Mouse (Mus musculus) embryonic facial prominence, embryonic 11.5 days (tissue): ENCODE results near the gene Aebp1. TPM values are rescaled to one million over a fixed set of nuclear protein-coding genes. Genes with fewer than 3 reads are reported as not detected.

Experiments
- ATAC-seq: fragments of 200-750 bp; cut with Nextera tagmentation; replicated peaks from 2 replicates; pipeline ENCODE4 v1.8.0; 2017; ENCODE audit warnings: low read depth; ENCODE audit not compliant: insufficient number of reproducible peaks, low FRiP score, low TSS enrichment
- DNase-seq: peaks from one replicate; pipeline ENCODE4 v3.0.0-alpha.2; 2015; ENCODE audit warnings: low spot score
- H3K27ac ChIP-seq: fragments of 300-500 bp; sonication (generic); replicated peaks from 2 replicates; pipeline ENCODE4 v1.5.1; 2014; ENCODE audit warnings: mild to moderate bottlenecking, low read depth, low read length, control low read depth
- H3K27me3 ChIP-seq: fragments of 300-500 bp; sonication (generic); 2 replicates; pipeline ENCODE4 v1.6.1; 2014; ENCODE audit warnings: mild to moderate bottlenecking, low read length, moderate library complexity, mixed read lengths; ENCODE audit not compliant: control insufficient read depth, insufficient read depth
- H3K36me3 ChIP-seq: fragments of 300-500 bp; sonication (generic); replicated peaks from 2 replicates; pipeline ENCODE4 v1.6.1; 2014; ENCODE audit warnings: low read depth, mild to moderate bottlenecking, low read length, moderate library complexity, mixed read lengths; ENCODE audit not compliant: control insufficient read depth, insufficient read depth
- H3K4me1 ChIP-seq: fragments of 300-500 bp; sonication (generic); 2 replicates; pipeline ENCODE4 v1.6.1; 2014; ENCODE audit warnings: low read length, mixed read lengths; ENCODE audit not compliant: control insufficient read depth, insufficient read depth
- H3K4me2 ChIP-seq: fragments of 300-500 bp; sonication (generic); 2 replicates; pipeline ENCODE4 v1.6.1; 2014; ENCODE audit warnings: low read depth, mild to moderate bottlenecking, control low read depth, low read length, moderate library complexity
- H3K4me3 ChIP-seq: fragments of 300-500 bp; sonication (generic); 2 replicates; pipeline ENCODE4 v1.5.1; 2014; ENCODE audit warnings: low read depth, low read length, control low read depth
- H3K9ac ChIP-seq: fragments of 300-500 bp; sonication (generic); replicated peaks from 2 replicates; pipeline ENCODE4 v1.6.1; 2014; ENCODE audit warnings: mild to moderate bottlenecking, control low read depth, low read length
- H3K9me3 ChIP-seq: fragments of 300-500 bp; sonication (generic); replicated peaks from 2 replicates; pipeline ENCODE4 v1.6.1; 2016; ENCODE audit warnings: mild to moderate bottlenecking, low read length, inconsistent platforms, mixed read lengths; ENCODE audit not compliant: control insufficient read depth
- WGBS: fragments of 180-500 bp; shearing (Covaris S2); extraction: QIAGEN DNeasy Blood & Tissue Kit; methylation state at CpG from one replicate; pipeline ENCODE4 v1.1.7; 2014; 5-methylcytosine and 5-hydroxymethylcytosine counted together
- polyA plus RNA-seq: library from polyadenylated mRNA; unstranded; fragments of >200 nt; fragmentation: Nextera tagmentation; extraction: Ambion mirVana; gene quantifications from 2 replicates; pipeline ENCODE4 v1.2.1, GENCODE M21; 2014

Gene Aebp1
- polyA plus RNA-seq, 1 experiment from 2014 or later: 8.3 TPM

DNA sequence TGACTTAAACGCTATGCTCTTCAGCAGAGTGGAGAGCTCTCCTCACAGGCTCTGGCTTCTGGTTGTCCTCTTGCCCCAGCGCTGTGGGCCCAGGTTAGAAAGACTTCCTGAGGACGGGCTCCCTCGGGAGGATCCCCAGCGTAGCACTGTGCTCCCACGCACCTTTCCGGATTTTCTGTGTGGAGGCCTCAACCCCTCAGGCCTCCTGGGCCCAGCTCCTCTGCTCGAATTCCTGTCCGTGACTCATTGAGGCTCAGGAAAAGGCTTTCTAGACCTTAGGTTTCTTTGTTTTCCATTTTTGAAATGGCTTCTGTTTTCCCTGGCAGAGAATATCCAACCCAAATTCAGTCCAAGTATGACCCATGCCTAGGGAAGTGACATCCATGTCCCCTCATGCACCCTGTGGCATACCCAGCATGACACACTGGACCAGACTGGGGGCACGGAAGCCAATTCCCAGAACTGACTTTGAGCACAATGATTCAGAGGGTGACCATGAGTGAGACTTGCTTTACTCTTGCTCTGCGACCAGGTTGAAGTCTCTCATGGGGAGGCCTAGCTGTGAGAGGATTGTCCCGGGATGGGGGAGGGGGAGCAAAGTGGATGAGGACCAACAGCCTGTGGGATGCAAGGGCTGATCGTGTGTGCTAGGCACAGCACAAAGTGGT is 1.7 kb upstream of the Aebp1 start:
- 83% methylated on average over 13 of the region's 13 CpGs for WGBS
- no peak overlapping the region for H3K4me2 ChIP-seq
- no peaks in the 10 kb centered on the region for H3K36me3 ChIP-seq
- H3K9ac ChIP-seq: no peak overlapping the region
- no peak overlapping the region for H3K4me3 ChIP-seq
- H3K27me3 ChIP-seq: peaks cover 5% of the 10 kb centered on the region
- no peaks in the 10 kb centered on the region for H3K9me3 ChIP-seq
- peaks cover 2% of the 10 kb centered on the region; the same call in 1 of the 2 replicates for H3K4me1 ChIP-seq
- DNase-seq (no peak), ATAC-seq (no peak)
- no peak overlapping the region for H3K27ac ChIP-seq

DNA sequence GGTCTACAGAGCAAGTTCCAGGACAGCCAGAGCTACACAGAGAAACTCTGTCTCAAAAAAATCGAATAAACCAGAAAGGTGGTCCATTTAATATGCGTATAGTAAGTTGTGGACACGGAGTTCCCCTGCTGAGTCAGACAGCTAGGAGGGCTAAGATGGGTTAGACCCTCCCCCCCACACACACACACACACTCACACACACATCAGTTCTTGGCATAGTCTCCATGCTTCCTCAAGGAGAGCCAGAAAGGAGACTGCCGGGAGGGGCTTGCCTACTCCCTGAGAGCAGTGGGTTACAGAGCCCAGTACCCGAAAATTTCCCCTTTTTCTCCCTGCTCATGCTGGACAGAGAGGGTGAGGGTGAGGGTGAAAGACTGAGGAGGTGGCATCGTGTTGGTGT is 1.1 kb upstream of the Aebp1 start:
- Histone ChIP-seq H3K4me2 (no peak overlapping the region), H3K27ac (no peak overlapping the region), H3K9me3 (no peaks in the 10 kb centered on the region), H3K9ac (no peak overlapping the region), H3K27me3 (peaks cover 5% of the 10 kb centered on the region), H3K36me3 (no peaks in the 10 kb centered on the region), H3K4me1 (peaks cover 2% of the 10 kb centered on the region; the same call in 1 of the 2 replicates), H3K4me3 (no peak overlapping the region)
- 68% methylated on average over 6 of the region's 6 CpGs for WGBS
- ATAC-seq: no peak
- DNase-seq: no peak

DNA sequence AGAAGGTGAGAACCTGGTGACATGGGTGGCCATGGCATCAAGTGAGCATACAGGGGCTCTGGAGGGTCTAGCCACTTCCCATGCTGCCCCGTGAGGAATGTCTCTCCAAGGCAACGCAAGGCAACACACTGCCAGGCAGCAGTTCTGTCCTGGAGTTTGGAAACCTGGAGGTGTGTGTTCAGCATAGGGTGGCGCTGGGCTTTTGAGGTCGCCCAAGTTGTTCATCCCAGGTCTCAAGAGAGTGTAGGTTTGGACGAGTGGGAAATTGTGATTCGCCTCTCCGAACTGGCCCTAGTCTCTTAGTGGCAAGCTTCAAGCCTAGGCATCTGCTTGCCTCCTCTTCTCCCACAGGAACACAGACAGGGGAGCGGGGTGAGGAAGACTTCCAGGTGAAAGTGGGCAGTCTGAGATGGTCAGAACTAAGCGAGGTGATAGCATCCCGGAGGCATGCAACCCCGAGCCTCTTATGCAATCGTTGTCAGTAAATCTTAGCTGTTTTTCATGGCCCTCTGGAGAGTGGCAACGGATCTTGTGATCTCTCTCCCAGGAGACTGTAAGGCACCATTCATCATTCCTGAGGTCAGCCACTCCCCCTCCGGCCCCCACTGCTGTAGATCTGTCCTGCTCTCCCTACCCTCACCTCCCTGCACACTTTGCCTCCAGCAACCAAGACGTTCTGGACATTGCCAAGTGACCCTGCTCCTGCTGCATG is 803 bp downstream of the Aebp1 start:
- Histone ChIP-seq H3K27ac (no peak overlapping the region), H3K27me3 (peaks cover 5% of the 10 kb centered on the region), H3K9ac (peak overlapping the region; percentile 56), H3K36me3 (no peaks in the 10 kb centered on the region), H3K4me1 (peaks cover 2% of the 10 kb centered on the region; the same call in 1 of the 2 replicates), H3K9me3 (no peaks in the 10 kb centered on the region), H3K4me2 (peak overlapping the region; percentile 66), H3K4me3 (peak overlapping the region; percentile 35)
- 24% methylated on average over 15 of the region's 15 CpGs for WGBS
- DNase-seq (no peak), ATAC-seq (no peak)

GRCm38 (mm10) chr11:5867196-5867595 is 5.4 kb downstream of the Aebp1 start:
- H3K36me3 ChIP-seq: no peaks in the 10 kb centered on the region; the same call in 1 of the 2 replicates
- ATAC-seq (no peak), DNase-seq (no peak)
- no peaks in the 10 kb centered on the region for H3K9me3 ChIP-seq
- no peaks in the 10 kb centered on the region; the same call in 1 of the 2 replicates for H3K4me1 ChIP-seq
- no peaks in the 10 kb centered on the region; the same call in 1 of the 2 replicates for H3K27me3 ChIP-seq
- no peak overlapping the region for H3K27ac ChIP-seq
- H3K9ac ChIP-seq: no peak overlapping the region
- no peak overlapping the region for H3K4me2 ChIP-seq
- 93% methylated on average over 2 of the region's 2 CpGs for WGBS
- H3K4me3 ChIP-seq: no peak overlapping the region

GRCm38 (mm10) chr11:5868324-5868723 is 6.6 kb downstream of the Aebp1 start:
- DNase-seq (no peak), ATAC-seq (no peak)
- H3K4me1 ChIP-seq: no peaks in the 10 kb centered on the region
- no peak overlapping the region for H3K27ac ChIP-seq
- H3K9me3 ChIP-seq: no peaks in the 10 kb centered on the region
- H3K27me3 ChIP-seq: no peaks in the 10 kb centered on the region
- peaks cover 4% of the 10 kb centered on the region for H3K36me3 ChIP-seq
- no peak overlapping the region for H3K4me2 ChIP-seq
- H3K9ac ChIP-seq: no peak overlapping the region
- 89% methylated on average over 11 of the region's 12 CpGs for WGBS
- no peak overlapping the region for H3K4me3 ChIP-seq

DNA sequence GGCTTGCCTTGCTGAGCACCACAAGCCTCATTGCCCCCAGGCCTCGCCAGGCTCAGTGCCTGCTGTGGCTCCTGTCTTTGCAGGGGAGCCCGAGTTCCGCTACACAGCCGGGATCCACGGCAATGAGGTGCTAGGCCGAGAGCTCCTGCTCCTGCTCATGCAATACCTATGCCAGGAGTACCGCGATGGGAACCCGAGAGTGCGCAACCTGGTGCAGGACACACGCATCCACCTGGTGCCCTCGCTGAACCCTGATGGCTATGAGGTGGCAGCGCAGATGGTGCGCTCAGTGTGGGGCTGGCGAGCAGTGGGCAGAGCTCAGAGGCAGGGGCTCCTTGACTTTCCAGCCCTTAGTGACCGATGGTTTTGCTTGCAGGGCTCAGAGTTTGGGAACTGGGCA is 7.6 kb downstream of the Aebp1 start:
- H3K27ac ChIP-seq: no peak overlapping the region
- H3K4me1 ChIP-seq: no peaks in the 10 kb centered on the region
- DNase-seq (no peak), ATAC-seq (no peak)
- H3K9me3 ChIP-seq: no peaks in the 10 kb centered on the region
- 93% methylated on average over 16 of the region's 16 CpGs for WGBS
- no peak overlapping the region for H3K4me2 ChIP-seq
- H3K4me3 ChIP-seq: no peak overlapping the region
- peaks cover 10% of the 10 kb centered on the region for H3K36me3 ChIP-seq
- no peaks in the 10 kb centered on the region for H3K27me3 ChIP-seq
- no peak overlapping the region for H3K9ac ChIP-seq

GRCm38 (mm10) chr11:5870069-5870468 is 8.3 kb downstream of the Aebp1 start:
- H3K9ac ChIP-seq: no peak overlapping the region
- WGBS: 92% methylated on average over 16 of the region's 16 CpGs
- ATAC-seq: no peak

DNA sequence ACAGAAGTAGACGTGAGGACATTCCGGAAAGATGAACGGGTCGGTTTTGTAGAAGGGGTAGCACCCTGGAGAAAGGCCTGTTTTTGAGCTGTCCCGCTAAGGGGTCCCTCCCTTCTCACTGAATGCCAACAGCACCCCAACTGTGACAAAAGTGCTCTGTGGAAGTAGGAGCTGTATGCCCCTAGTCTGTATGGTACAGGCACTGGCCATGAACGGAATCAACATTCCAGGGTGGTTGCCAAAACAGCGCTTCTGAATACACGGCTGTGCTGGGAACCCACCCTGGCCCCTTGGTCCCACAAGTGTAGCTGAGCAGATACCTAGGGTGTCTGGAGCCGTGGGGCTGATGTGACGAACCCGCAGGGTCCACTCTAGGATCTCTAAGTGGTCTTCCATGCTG is 11.0 kb downstream of the Aebp1 start:
- no peak overlapping the region for H3K27ac ChIP-seq
- no peak overlapping the region for H3K9ac ChIP-seq
- ATAC-seq (no peak), DNase-seq (no peak)
- H3K4me3 ChIP-seq: no peak overlapping the region
- H3K27me3 ChIP-seq: no peaks in the 10 kb centered on the region
- H3K9me3 ChIP-seq: no peaks in the 10 kb centered on the region
- 96% methylated on average over 11 of the region's 11 CpGs for WGBS
- peaks cover 10% of the 10 kb centered on the region for H3K36me3 ChIP-seq
- no peak overlapping the region for H3K4me2 ChIP-seq
- peaks cover 5% of the 10 kb centered on the region; the same call in 1 of the 2 replicates for H3K4me1 ChIP-seq

More at GRCm38 (mm10) chr11:5870069-5870468, 8.3 kb downstream of the Aebp1 start:
- Histone ChIP-seq H3K27ac (no peak overlapping the region), H3K9me3 (no peaks in the 10 kb centered on the region), H3K4me1 (no peaks in the 10 kb centered on the region), H3K27me3 (no peaks in the 10 kb centered on the region), H3K4me3 (no peak overlapping the region), H3K4me2 (no peak overlapping the region), H3K36me3 (peaks cover 10% of the 10 kb centered on the region)
- DNase-seq: no peak
